Mouse (Mus musculus): ENCODE data around the gene 1700018F24Rik. TPM values are rescaled to one million over a fixed set of nuclear protein-coding genes. Genes with fewer than 3 reads are reported as not detected.
A peak's percentile ranks its signal among the peaks of the same experiment; 100 is the strongest.
"Not testable (repeated sequence)": the region's sequence is repeated elsewhere in the genome, so short reads cannot be mapped to it uniquely, and the experiment has no call there.

Gene 1700018F24Rik
- not detected in 2 replicates for polyA plus RNA-seq (2012; rRNA removed)

DNA sequence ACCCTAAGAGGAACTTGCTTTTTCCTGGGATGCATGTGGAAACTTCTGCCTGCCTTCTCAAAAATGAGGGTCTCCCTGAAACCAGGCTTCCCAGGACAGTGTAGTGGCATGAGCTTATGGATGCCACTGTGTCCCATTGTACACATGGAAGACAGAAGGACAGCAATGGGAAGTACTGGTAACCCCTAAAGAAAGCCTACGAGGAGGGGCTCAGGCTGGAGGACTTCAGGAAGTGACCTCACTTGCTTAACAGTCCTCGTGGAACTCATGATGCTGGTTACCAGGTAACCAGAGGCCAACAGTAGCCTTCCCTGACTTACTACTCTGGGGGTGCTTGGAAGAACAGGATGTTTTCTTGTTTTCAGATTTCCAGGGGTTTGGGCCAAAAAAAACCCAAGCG lies at the start of gene 1700018F24Rik:
TSS of gene 1700018F24Rik (plus strand) at position 301 of the 400 bp plus-strand sequence.
- not testable (repeated sequence) for H3K27ac ChIP-seq (ENCODE audit: insufficient read depth, low read depth, low read length); H3K4me3 ChIP-seq (ENCODE audit: insufficient read depth, low read depth, low read length); H3K27me3 ChIP-seq (replicated peaks; ENCODE audit: control insufficient read depth, insufficient read depth, low read length); H3K4me1 ChIP-seq (ENCODE audit: control insufficient read depth, insufficient read depth, low read length); H3K36me3 ChIP-seq (ENCODE audit: control insufficient read depth, insufficient read depth, low read length); DNase-seq
- WGBS = 46% methylated on average over 3 of the region's 3 CpGs

DNA sequence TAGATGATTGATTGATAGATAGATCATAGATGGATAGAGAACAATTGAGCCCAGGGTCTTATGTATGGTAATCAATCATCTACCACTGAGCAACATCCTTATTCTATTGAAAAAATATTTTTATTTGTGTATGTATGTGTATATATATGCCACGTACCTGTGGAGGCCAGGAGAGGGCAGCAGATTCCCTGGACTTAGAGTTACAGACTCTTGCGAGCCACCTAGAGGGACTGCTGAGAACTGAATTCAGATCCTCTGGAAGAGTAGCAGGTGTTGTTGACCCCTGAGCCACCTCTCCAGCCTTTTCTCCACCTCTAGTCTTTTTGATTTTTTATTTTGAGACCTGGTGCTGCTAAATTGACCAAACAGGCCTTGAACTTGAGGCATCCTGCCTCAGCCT lies 44.3 kb upstream of the 1700018F24Rik start:
- no peak overlapping the region for H3K4me3 ChIP-seq (ENCODE audit: insufficient read depth, low read depth, low read length)
- no peaks in the 10 kb centered on the region for H3K36me3 ChIP-seq (ENCODE audit: control insufficient read depth, insufficient read depth, low read length)
- TF ChIP-seq POLR2A (IDR thresholded peaks at IDR 0.05; ENCODE audit: low read depth, low read length) = no peak
- TF ChIP-seq CTCF (conservative IDR thresholded peaks at IDR 0.05; ENCODE audit: insufficient read depth, insufficient read length, low read depth, low read length) = peak; percentile 53
- H3K4me1 ChIP-seq (ENCODE audit: control insufficient read depth, insufficient read depth, low read length) = no peaks in the 10 kb centered on the region
- DNase-seq = no peak
- no peaks in the 10 kb centered on the region for H3K27me3 ChIP-seq (replicated peaks; ENCODE audit: control insufficient read depth, insufficient read depth, low read length)
- WGBS = 56% methylated on average over 2 of the region's 2 CpGs
- H3K27ac ChIP-seq (ENCODE audit: insufficient read depth, low read depth, low read length) = no peak overlapping the region

DNA sequence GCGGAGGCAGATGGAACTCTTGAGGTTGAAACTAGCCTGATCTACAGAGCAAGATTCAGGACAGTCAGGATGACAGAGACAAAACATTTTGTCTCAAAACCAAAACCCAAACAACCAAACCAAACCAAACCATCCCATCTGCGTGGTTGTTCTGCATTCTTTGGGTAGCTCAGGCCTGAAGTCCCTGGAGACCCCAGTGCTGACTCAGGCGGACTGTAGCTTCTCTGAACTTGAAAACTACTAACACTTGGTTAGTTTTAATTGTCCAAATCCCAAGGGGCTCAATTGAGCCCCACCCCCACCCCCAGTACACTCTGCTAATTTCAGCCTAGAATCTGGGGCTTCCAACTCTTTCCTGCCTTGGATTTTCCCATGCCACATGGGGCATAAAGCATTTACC lies 39.4 kb upstream of the 1700018F24Rik start:
- no peak overlapping the region for H3K4me3 ChIP-seq (ENCODE audit: insufficient read depth, low read depth, low read length)
- 89% methylated on average over 3 of the region's 3 CpGs for WGBS
- no peak for TF ChIP-seq CTCF (conservative IDR thresholded peaks at IDR 0.05; ENCODE audit: insufficient read depth, insufficient read length, low read depth, low read length)
- TF ChIP-seq POLR2A (IDR thresholded peaks at IDR 0.05; ENCODE audit: low read depth, low read length) = no peak

DNA sequence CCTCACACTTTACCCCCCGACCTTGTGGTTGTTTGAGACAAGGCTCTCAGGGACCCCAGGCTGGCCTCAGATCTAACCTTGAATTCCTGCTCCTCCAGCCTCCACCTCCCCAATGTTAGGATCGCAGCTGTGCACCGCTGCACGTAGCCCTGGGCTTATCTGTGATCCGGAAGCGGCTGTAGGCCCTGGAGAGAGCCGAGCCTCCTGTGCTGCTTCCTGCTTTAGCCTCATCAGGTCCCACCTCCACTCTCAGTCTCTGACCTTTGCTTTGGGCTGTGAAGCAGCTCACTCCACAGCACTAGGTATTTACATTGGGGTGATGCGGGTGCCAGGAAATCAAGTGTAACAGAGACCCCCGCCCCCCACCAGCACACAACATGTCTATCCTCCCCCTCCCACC lies 38.3 kb upstream of the 1700018F24Rik start:
- H3K4me1 ChIP-seq (ENCODE audit: control insufficient read depth, insufficient read depth, low read length) = no peaks in the 10 kb centered on the region
- H3K27ac ChIP-seq (ENCODE audit: insufficient read depth, low read depth, low read length) = no peak overlapping the region
- TF ChIP-seq POLR2A (IDR thresholded peaks at IDR 0.05; ENCODE audit: low read depth, low read length) (no peak), CTCF (conservative IDR thresholded peaks at IDR 0.05; ENCODE audit: insufficient read depth, insufficient read length, low read depth, low read length) (no peak)
- H3K36me3 ChIP-seq (ENCODE audit: control insufficient read depth, insufficient read depth, low read length) = no peaks in the 10 kb centered on the region
- H3K27me3 ChIP-seq (replicated peaks; ENCODE audit: control insufficient read depth, insufficient read depth, low read length) = no peaks in the 10 kb centered on the region
- WGBS = 74% methylated on average over 9 of the region's 9 CpGs
- no peak overlapping the region for H3K4me3 ChIP-seq (ENCODE audit: insufficient read depth, low read depth, low read length)
- no peak for DNase-seq

More for the DNA sequence above, 39.4 kb upstream of the 1700018F24Rik start:
- Histone ChIP-seq H3K36me3 (ENCODE audit: control insufficient read depth, insufficient read depth, low read length) (no peaks in the 10 kb centered on the region), H3K27me3 (replicated peaks; ENCODE audit: control insufficient read depth, insufficient read depth, low read length) (no peaks in the 10 kb centered on the region), H3K27ac (ENCODE audit: insufficient read depth, low read depth, low read length) (no peak overlapping the region), H3K4me1 (ENCODE audit: control insufficient read depth, insufficient read depth, low read length) (no peaks in the 10 kb centered on the region)
- DNase-seq = no peak

DNA sequence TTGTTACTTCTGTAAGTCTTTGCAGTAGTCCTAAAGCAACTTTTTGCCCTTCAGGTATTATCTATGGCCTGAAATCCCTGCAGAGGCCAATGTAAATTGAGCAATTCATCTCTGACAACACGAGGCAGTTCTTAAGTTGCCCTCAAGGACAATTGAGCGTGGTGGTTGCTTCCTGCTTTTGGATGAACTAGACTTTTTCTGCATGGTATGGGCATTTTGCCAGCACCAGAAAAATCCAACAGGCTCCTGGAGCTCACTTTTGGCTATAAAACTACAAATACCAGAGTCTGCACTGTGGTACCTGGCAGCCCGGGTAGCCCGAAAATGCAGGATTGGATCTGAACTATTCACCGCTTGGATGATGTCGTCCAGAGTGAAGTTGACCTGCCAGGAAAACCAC lies 37.2 kb upstream of the 1700018F24Rik start:
- Histone ChIP-seq H3K27ac (ENCODE audit: insufficient read depth, low read depth, low read length) (no peak overlapping the region), H3K36me3 (ENCODE audit: control insufficient read depth, insufficient read depth, low read length) (no peaks in the 10 kb centered on the region), H3K27me3 (replicated peaks; ENCODE audit: control insufficient read depth, insufficient read depth, low read length) (no peaks in the 10 kb centered on the region), H3K4me1 (ENCODE audit: control insufficient read depth, insufficient read depth, low read length) (no peaks in the 10 kb centered on the region), H3K4me3 (ENCODE audit: insufficient read depth, low read depth, low read length) (no peak overlapping the region)
- WGBS = 72% methylated on average over 6 of the region's 6 CpGs
- no peak for DNase-seq
- TF ChIP-seq POLR2A (IDR thresholded peaks at IDR 0.05; ENCODE audit: low read depth, low read length) = no peak
- no peak for TF ChIP-seq CTCF (conservative IDR thresholded peaks at IDR 0.05; ENCODE audit: insufficient read depth, insufficient read length, low read depth, low read length)

DNA sequence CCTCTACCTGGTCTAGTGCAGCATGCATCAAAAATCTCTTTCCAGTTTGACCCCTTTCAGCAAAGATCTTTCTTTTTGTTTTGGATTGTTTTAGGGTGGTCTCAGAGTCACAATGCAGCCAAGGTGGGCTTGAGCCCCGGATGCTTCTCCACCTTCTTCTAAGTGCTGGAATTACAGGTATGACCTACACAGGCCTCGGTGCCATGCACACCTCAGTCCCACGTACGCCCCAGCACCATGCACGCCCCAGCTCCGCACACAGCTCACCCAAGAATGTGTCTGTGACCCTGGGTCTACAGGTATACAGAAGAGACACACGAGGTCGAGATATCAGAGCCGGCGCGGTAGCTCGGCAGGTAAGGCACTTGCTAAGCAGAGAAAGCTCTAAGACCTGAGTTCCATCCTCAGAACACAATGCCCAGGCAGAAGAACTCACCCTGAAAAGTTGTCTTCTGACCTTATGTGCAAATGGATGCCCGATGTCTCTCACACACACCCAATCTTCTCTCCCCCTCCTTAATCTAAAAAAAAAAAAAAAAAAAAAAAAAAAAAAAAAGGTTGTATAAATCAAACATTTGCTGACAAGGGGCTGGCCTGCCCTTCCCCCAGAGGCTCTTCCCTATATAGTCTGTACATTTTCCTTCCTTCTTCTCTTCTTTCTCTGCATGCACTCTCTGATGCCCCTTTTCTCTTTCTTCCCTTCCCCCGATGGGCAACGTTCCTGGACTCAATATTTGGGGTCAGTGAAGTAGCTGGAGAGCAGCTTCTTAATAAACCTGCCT lies 33.7 kb upstream of the 1700018F24Rik start:
- no peak for TF ChIP-seq POLR2A (IDR thresholded peaks at IDR 0.05; ENCODE audit: low read depth, low read length)
- no peak for TF ChIP-seq CTCF (conservative IDR thresholded peaks at IDR 0.05; ENCODE audit: insufficient read depth, insufficient read length, low read depth, low read length)
- H3K36me3 ChIP-seq (ENCODE audit: control insufficient read depth, insufficient read depth, low read length) = no peaks in the 10 kb centered on the region
- H3K27me3 ChIP-seq (replicated peaks; ENCODE audit: control insufficient read depth, insufficient read depth, low read length) = no peaks in the 10 kb centered on the region
- no peaks in the 10 kb centered on the region for H3K4me1 ChIP-seq (ENCODE audit: control insufficient read depth, insufficient read depth, low read length)
- 90% methylated on average over 15 of the region's 15 CpGs for WGBS
- no peak overlapping the region for H3K4me3 ChIP-seq (ENCODE audit: insufficient read depth, low read depth, low read length)
- no peak for DNase-seq
- no peak overlapping the region for H3K27ac ChIP-seq (ENCODE audit: insufficient read depth, low read depth, low read length)

DNA sequence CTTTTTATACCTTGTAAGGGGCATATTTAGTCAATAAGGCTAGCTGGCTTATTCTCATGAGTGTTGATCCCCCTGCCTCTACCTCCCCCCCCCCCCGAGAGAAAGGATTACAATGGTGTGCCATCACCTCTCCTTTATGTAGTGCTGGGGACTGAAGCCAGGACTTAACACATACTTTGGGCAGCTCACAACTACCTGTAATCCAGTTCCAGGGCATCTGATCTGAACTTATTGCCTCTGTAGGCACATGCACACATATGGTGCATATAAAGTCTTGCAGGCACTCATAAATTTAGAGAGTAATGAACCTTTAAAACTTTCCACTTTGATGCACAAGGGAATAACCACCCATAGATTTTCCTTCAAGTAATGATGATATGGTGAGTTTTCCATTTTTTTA lies 28.5 kb upstream of the 1700018F24Rik start:
- Histone ChIP-seq H3K27ac (ENCODE audit: insufficient read depth, low read depth, low read length) (no peak overlapping the region), H3K36me3 (ENCODE audit: control insufficient read depth, insufficient read depth, low read length) (no peaks in the 10 kb centered on the region), H3K4me1 (ENCODE audit: control insufficient read depth, insufficient read depth, low read length) (no peaks in the 10 kb centered on the region), H3K4me3 (ENCODE audit: insufficient read depth, low read depth, low read length) (no peak overlapping the region), H3K27me3 (replicated peaks; ENCODE audit: control insufficient read depth, insufficient read depth, low read length) (no peaks in the 10 kb centered on the region; the same call in 1 of the 2 replicates)
- WGBS = 84% methylated on average over 1 of the region's 1 CpGs
- TF ChIP-seq POLR2A (IDR thresholded peaks at IDR 0.05; ENCODE audit: low read depth, low read length) (no peak), CTCF (conservative IDR thresholded peaks at IDR 0.05; ENCODE audit: insufficient read depth, insufficient read length, low read depth, low read length) (no peak)
- DNase-seq = no peak

DNA sequence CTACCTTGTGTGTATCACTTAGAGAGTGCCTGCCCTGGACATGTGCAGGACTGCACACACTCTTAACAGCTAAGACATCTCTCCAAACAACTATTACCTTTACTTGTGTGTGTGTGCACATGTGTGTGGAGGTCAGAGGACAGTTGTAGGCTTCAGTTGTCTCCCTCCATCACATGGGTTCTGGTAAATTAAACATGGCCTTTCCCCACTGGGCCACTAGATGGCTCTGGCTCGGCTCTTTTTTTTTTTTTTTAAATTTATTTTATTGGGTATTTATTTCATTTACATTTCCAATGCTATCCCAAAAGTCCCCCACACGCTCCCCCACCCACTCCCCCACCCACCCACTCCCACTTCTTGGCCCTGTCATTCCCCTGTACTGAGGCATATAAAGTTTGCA lies 26.0 kb upstream of the 1700018F24Rik start:
- not testable (repeated sequence) for H3K4me1 ChIP-seq (ENCODE audit: control insufficient read depth, insufficient read depth, low read length); DNase-seq; H3K36me3 ChIP-seq (ENCODE audit: control insufficient read depth, insufficient read depth, low read length); H3K4me3 ChIP-seq (ENCODE audit: insufficient read depth, low read depth, low read length); H3K27ac ChIP-seq (ENCODE audit: insufficient read depth, low read depth, low read length); H3K27me3 ChIP-seq (replicated peaks; ENCODE audit: control insufficient read depth, insufficient read depth, low read length)
- 8% methylated on average over 2 of the region's 2 CpGs for WGBS

DNA sequence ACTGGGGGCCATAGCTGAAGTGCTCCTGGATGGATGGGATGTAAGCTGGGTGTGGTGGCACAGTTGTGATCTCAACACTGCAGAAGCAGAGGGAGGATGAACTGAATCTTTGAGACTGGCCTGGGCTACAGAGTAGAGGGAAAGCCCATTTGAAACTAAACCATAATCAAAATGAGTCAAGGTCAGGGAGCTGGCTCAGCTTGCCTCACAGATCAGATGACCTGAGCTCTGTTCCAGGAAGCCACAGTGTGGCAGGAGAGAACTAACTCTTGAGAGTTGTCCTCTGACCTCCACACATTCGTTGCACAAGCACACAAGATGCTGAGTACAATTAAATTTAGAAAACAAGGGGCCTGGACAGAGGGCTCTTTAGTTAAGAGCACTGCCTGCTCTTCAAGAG lies 22.5 kb upstream of the 1700018F24Rik start:
- not testable (repeated sequence) for H3K4me1 ChIP-seq (ENCODE audit: control insufficient read depth, insufficient read depth, low read length); H3K27ac ChIP-seq (ENCODE audit: insufficient read depth, low read depth, low read length); H3K27me3 ChIP-seq (replicated peaks; ENCODE audit: control insufficient read depth, insufficient read depth, low read length); H3K4me3 ChIP-seq (ENCODE audit: insufficient read depth, low read depth, low read length); DNase-seq; H3K36me3 ChIP-seq (ENCODE audit: control insufficient read depth, insufficient read depth, low read length)
- 8% methylated on average over 1 of the region's 1 CpGs for WGBS

DNA sequence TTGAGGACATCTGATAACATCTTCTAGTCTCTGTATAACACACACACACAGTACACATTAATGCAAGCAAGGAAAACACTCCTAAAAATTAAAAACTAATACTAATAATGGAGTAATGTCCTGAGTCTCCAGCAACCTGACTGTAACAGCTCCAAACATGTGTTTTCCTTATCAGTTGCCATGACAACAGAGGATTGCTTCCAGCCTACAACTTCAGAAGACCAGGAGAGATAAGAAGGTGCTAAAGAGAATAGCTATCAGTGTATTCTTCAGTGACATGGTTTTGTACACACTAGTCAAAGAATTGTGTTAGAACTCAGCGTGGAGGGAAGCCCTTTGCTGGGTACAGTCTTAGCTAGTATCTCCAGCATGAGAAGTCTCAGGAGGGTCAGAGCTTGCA lies 22.1 kb upstream of the 1700018F24Rik start:
- WGBS = 88% methylated on average over 1 of the region's 1 CpGs

More for the DNA sequence above, 22.1 kb upstream of the 1700018F24Rik start:
- not testable (repeated sequence) for H3K36me3 ChIP-seq (ENCODE audit: control insufficient read depth, insufficient read depth, low read length); H3K27me3 ChIP-seq (replicated peaks; ENCODE audit: control insufficient read depth, insufficient read depth, low read length); H3K27ac ChIP-seq (ENCODE audit: insufficient read depth, low read depth, low read length); H3K4me1 ChIP-seq (ENCODE audit: control insufficient read depth, insufficient read depth, low read length); H3K4me3 ChIP-seq (ENCODE audit: insufficient read depth, low read depth, low read length); DNase-seq

Measured in kidney, adult 2 months (tissue).